In the genomic region with DNA sequence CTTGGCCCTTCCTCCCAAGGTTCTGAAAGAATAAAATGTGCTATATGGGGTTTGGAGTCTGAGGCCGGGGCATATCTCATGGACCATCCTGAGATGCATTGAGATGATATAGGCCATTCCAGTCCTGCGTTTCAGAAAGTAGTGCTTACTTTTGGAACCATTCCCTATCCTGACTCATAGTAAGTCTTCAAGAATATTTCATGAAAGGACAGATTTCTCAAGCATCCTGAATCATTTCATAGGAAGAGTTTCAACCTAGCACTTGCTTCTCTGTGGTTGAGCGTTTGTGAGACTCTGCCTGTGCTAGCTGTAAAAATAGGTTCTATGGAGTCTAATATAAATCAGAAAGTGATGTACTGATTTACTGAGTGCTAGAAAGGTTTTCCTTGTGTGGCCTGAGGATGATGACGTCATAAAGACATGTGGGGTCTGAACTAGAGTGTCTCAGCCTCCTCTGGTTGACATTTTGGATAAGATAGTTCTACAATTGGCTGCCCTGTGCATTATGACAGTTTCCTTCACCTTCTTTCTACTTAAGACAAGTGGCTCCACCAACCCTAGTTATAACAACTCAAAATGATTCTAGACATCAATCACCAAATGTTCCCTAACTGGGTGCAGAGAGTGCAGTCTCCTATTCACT, we compare ENCODE assay signal across 19 mouse cellular contexts.
"Had no signal": no experiment of that assay in that cellular context is flagged by ENCODE, and none has a peak within 500 bp of the region (broad histone marks: within the 10 kb centered on the region; RNA-seq: fewer than 3 reads in every experiment).

No protein-coding gene starts in this region.

- H3K27me3 ChIP-seq: liver, embryonic 15.5 days; lung, embryonic 15.5 days; megakaryocyte, embryonic 14.5 days; midbrain, embryonic 13.5 days; stomach, embryonic 15.5 days had no signal

- H3K27ac ChIP-seq: layer of hippocampus, adult 2 months; left cerebral cortex, adult 2 months; liver, embryonic 15.5 days; lung, embryonic 15.5 days; midbrain, embryonic 10.5 days; midbrain, embryonic 13.5 days; stomach, embryonic 15.5 days had no signal

- ATAC-seq: midbrain, embryonic 13.5 days; midbrain, embryonic 16.5 days had no signal

- H3K9ac ChIP-seq: liver, embryonic 15.5 days; lung, embryonic 15.5 days; midbrain, embryonic 13.5 days; stomach, embryonic 15.5 days had no signal

- H3K4me1 ChIP-seq: lung, embryonic 15.5 days; stomach, embryonic 15.5 days had no signal

- H3K4me2 ChIP-seq: liver, embryonic 15.5 days; lung, embryonic 15.5 days; midbrain, embryonic 13.5 days; stomach, embryonic 15.5 days had no signal

- H3K36me3 ChIP-seq: liver, embryonic 15.5 days; lung, embryonic 15.5 days; midbrain, embryonic 10.5 days; midbrain, embryonic 13.5 days; stomach, embryonic 15.5 days had no signal

- H3K9me3 ChIP-seq: liver, embryonic 15.5 days; lung, embryonic 15.5 days; megakaryocyte, embryonic 14.5 days; midbrain, embryonic 10.5 days; midbrain, embryonic 13.5 days; stomach, embryonic 15.5 days had no signal

- H3K4me3 ChIP-seq: layer of hippocampus, adult 2 months; left cerebral cortex, adult 2 months; liver, embryonic 15.5 days; lung, embryonic 15.5 days; megakaryocyte, embryonic 14.5 days; midbrain, embryonic 10.5 days; midbrain, embryonic 13.5 days; stomach, embryonic 15.5 days had no signal

- DNase-seq: kidney, adult 18-20 months; kidney, adult 9 months; kidney, postnatal 14 days; layer of hippocampus, postnatal 36 days; lung, adult 18-20 months; lung, postnatal 10 days; lung, postnatal 36 days; right cerebral cortex, postnatal 4 days; thymus, adult 18-20 months; thymus, postnatal 4 days had no signal
